Mouse (Mus musculus) kidney, embryonic 15.5 days (tissue): ENCODE measurements around the gene Cd44. TPM values are rescaled to one million over a fixed set of nuclear protein-coding genes. Genes with fewer than 3 reads are reported as not detected.

Experiments
- ATAC-seq: fragments of 200-750 bp; cut with Nextera tagmentation; replicated peaks from 2 replicates; pipeline ENCODE4 v1.8.0; 2017; ENCODE audit warnings: moderate TSS enrichment; ENCODE audit not compliant: low FRiP score
- H3K27ac ChIP-seq: fragments of 300-500 bp; sonication (generic); 2 replicates; pipeline ENCODE4 v1.5.1; 2015; ENCODE audit warnings: mild to moderate bottlenecking, inconsistent platforms
- H3K27me3 ChIP-seq: fragments of 300-500 bp; sonication (generic); 2 replicates; pipeline ENCODE4 v1.6.1; 2015; ENCODE audit warnings: inconsistent platforms
- H3K36me3 ChIP-seq: fragments of 300-500 bp; sonication (generic); 2 replicates; pipeline ENCODE4 v1.6.1; 2015; ENCODE audit warnings: inconsistent platforms
- H3K4me1 ChIP-seq: fragments of 300-500 bp; sonication (generic); 2 replicates; pipeline ENCODE4 v1.6.1; 2015; ENCODE audit warnings: inconsistent platforms
- H3K4me2 ChIP-seq: fragments of 300-500 bp; sonication (generic); 2 replicates; pipeline ENCODE4 v1.6.1; 2015; ENCODE audit warnings: moderate library complexity, mild to moderate bottlenecking, inconsistent platforms
- H3K4me3 ChIP-seq: fragments of 300-500 bp; sonication (generic); replicated peaks from 2 replicates; pipeline ENCODE4 v1.5.1; 2015; ENCODE audit warnings: mild to moderate bottlenecking, inconsistent platforms
- H3K9ac ChIP-seq: fragments of 300-500 bp; sonication (generic); 2 replicates; pipeline ENCODE4 v1.6.1; 2015; ENCODE audit warnings: mild to moderate bottlenecking, inconsistent platforms
- H3K9me3 ChIP-seq: fragments of 300-500 bp; sonication (generic); replicated peaks from 2 replicates; pipeline ENCODE4 v1.6.1; 2016; ENCODE audit warnings: inconsistent platforms
- WGBS: fragments of 180-500 bp; shearing (Covaris S2); methylation state at CpG from one replicate; pipeline ENCODE4 v1.1.7; 2015; ENCODE audit warnings: mixed read lengths; 5-methylcytosine and 5-hydroxymethylcytosine counted together
- polyA plus RNA-seq: library from polyadenylated mRNA; unstranded; fragments of >200 nt; fragmentation: Nextera tagmentation; extraction: Ambion mirVana; gene quantifications from 2 replicates; pipeline ENCODE4 v1.2.1, GENCODE M21; 2015

The Cd44 gene
- polyA plus RNA-seq, 1 experiment from 2014 or later, result 5.5 TPM

- no peaks in the 10 kb centered on the region for H3K9me3 ChIP-seq
- H3K9ac ChIP-seq, result no peak overlapping the region
- ATAC-seq, result no peak
Measured at GRCm38 (mm10) chr2:102831547-102831946, 69.9 kb downstream of the Cd44 start.

GRCm38 (mm10) chr2:102829201-102829600, 72.3 kb downstream of the Cd44 start:
- H3K4me3 ChIP-seq, result no peak overlapping the region
- no peaks in the 10 kb centered on the region for H3K36me3 ChIP-seq
- no peak overlapping the region for H3K27ac ChIP-seq
- no peak overlapping the region for H3K9ac ChIP-seq
- WGBS, result 95% methylated on average over 3 of the region's 3 CpGs
- H3K4me1 ChIP-seq, result no peaks in the 10 kb centered on the region
- H3K9me3 ChIP-seq, result no peaks in the 10 kb centered on the region
- H3K4me2 ChIP-seq, result no peak overlapping the region
- no peaks in the 10 kb centered on the region for H3K27me3 ChIP-seq
- peak; percentile 66; the same call in 1 of the 2 replicates for ATAC-seq

More at GRCm38 (mm10) chr2:102831547-102831946, 69.9 kb downstream of the Cd44 start:
- Histone ChIP-seq H3K36me3 (no peaks in the 10 kb centered on the region), H3K4me2 (no peak overlapping the region), H3K27me3 (no peaks in the 10 kb centered on the region), H3K4me3 (no peak overlapping the region), H3K4me1 (no peaks in the 10 kb centered on the region), H3K27ac (no peak overlapping the region)

- no peak overlapping the region for H3K27ac ChIP-seq
- no peaks in the 10 kb centered on the region for H3K36me3 ChIP-seq
- H3K27me3 ChIP-seq, result no peaks in the 10 kb centered on the region
- no peak for ATAC-seq
- 62% methylated on average over 7 of the region's 7 CpGs for WGBS
- H3K4me1 ChIP-seq, result no peaks in the 10 kb centered on the region
- no peak overlapping the region for H3K4me3 ChIP-seq
- no peak overlapping the region for H3K4me2 ChIP-seq
- H3K9me3 ChIP-seq, result no peaks in the 10 kb centered on the region
- H3K9ac ChIP-seq, result no peak overlapping the region
Measured at GRCm38 (mm10) chr2:102828381-102828780, 73.1 kb downstream of the Cd44 start.

GRCm38 (mm10) chr2:102827841-102828240, 73.6 kb downstream of the Cd44 start:
- no peak overlapping the region for H3K4me2 ChIP-seq

GRCm38 (mm10) chr2:102825961-102826633, 75.4 kb downstream of the Cd44 start:
- H3K27ac ChIP-seq, result no peak overlapping the region
- H3K4me2 ChIP-seq, result no peak overlapping the region
- H3K36me3 ChIP-seq, result no peaks in the 10 kb centered on the region
- H3K4me3 ChIP-seq, result no peak overlapping the region
- no peaks in the 10 kb centered on the region for H3K27me3 ChIP-seq
- no peaks in the 10 kb centered on the region for H3K4me1 ChIP-seq
- no peak overlapping the region for H3K9ac ChIP-seq
- WGBS, result 91% methylated on average over 9 of the region's 9 CpGs
- ATAC-seq, result no peak
- no peaks in the 10 kb centered on the region for H3K9me3 ChIP-seq

More at GRCm38 (mm10) chr2:102827841-102828240, 73.6 kb downstream of the Cd44 start:
- 57% methylated on average over 1 of the region's 1 CpGs for WGBS
- ATAC-seq, result no peak
- Histone ChIP-seq H3K36me3 (no peaks in the 10 kb centered on the region), H3K9ac (no peak overlapping the region), H3K4me1 (no peaks in the 10 kb centered on the region), H3K9me3 (no peaks in the 10 kb centered on the region), H3K4me3 (no peak overlapping the region), H3K27ac (no peak overlapping the region), H3K27me3 (no peaks in the 10 kb centered on the region)

GRCm38 (mm10) chr2:102822036-102822435, 79.4 kb downstream of the Cd44 start:
- Histone ChIP-seq H3K4me1 (peaks cover 5% of the 10 kb centered on the region; the same call in 1 of the 2 replicates), H3K27me3 (no peaks in the 10 kb centered on the region), H3K9ac (no peak overlapping the region), H3K36me3 (no peaks in the 10 kb centered on the region), H3K4me2 (no peak overlapping the region), H3K4me3 (no peak overlapping the region), H3K27ac (no peak overlapping the region), H3K9me3 (no peaks in the 10 kb centered on the region)
- 94% methylated on average over 6 of the region's 6 CpGs for WGBS
- no peak for ATAC-seq

GRCm38 (mm10) chr2:102820790-102821189, 80.7 kb downstream of the Cd44 start:
- ATAC-seq, result no peak
- H3K27me3 ChIP-seq, result no peaks in the 10 kb centered on the region
- H3K4me2 ChIP-seq, result no peak overlapping the region
- H3K9ac ChIP-seq, result no peak overlapping the region
- 72% methylated on average over 8 of the region's 8 CpGs for WGBS
- no peak overlapping the region for H3K27ac ChIP-seq
- no peaks in the 10 kb centered on the region for H3K36me3 ChIP-seq
- H3K4me3 ChIP-seq, result no peak overlapping the region
- H3K9me3 ChIP-seq, result no peaks in the 10 kb centered on the region
- H3K4me1 ChIP-seq, result peaks cover 5% of the 10 kb centered on the region; the same call in 1 of the 2 replicates

GRCm38 (mm10) chr2:102820225-102820711, 81.2 kb downstream of the Cd44 start:
- Histone ChIP-seq H3K4me3 (no peak overlapping the region), H3K36me3 (no peaks in the 10 kb centered on the region), H3K27me3 (no peaks in the 10 kb centered on the region), H3K9ac (no peak overlapping the region), H3K9me3 (no peaks in the 10 kb centered on the region), H3K4me2 (no peak overlapping the region), H3K4me1 (peaks cover 8% of the 10 kb centered on the region), H3K27ac (no peak overlapping the region)
- peak; percentile 50; the same call in 1 of the 2 replicates for ATAC-seq
- WGBS, result 45% methylated on average over 5 of the region's 5 CpGs

- Histone ChIP-seq H3K36me3 (no peaks in the 10 kb centered on the region), H3K4me2 (0 out of 2 replicates have a peak overlapping the region, but pooled peaks have one; percentile 1), H3K9me3 (no peaks in the 10 kb centered on the region), H3K4me3 (no peak overlapping the region), H3K4me1 (peaks cover 11% of the 10 kb centered on the region), H3K9ac (no peak overlapping the region), H3K27ac (peak overlapping the region; percentile 68; the same call in 1 of the 2 replicates), H3K27me3 (no peaks in the 10 kb centered on the region)
- peak; percentile 94 for ATAC-seq
- WGBS, result 13% methylated on average over 6 of the region's 6 CpGs
Measured at GRCm38 (mm10) chr2:102815289-102815809, 86.1 kb downstream of the Cd44 start.

GRCm38 (mm10) chr2:102812756-102813155, 88.7 kb downstream of the Cd44 start:
- ATAC-seq, result no peak

GRCm38 (mm10) chr2:102809436-102809835, 92.0 kb downstream of the Cd44 start:
- WGBS, result 85% methylated on average over 1 of the region's 1 CpGs
- no peak for ATAC-seq
- no peak overlapping the region for H3K27ac ChIP-seq

More at GRCm38 (mm10) chr2:102812756-102813155, 88.7 kb downstream of the Cd44 start:
- Histone ChIP-seq H3K4me2 (no peak overlapping the region), H3K4me3 (no peak overlapping the region), H3K9ac (no peak overlapping the region), H3K36me3 (no peaks in the 10 kb centered on the region), H3K27ac (no peak overlapping the region), H3K4me1 (peaks cover 7% of the 10 kb centered on the region; the same call in 1 of the 2 replicates), H3K9me3 (no peaks in the 10 kb centered on the region), H3K27me3 (no peaks in the 10 kb centered on the region)
- WGBS, result 65% methylated on average over 4 of the region's 4 CpGs

GRCm38 (mm10) chr2:102807633-102808032, 93.8 kb downstream of the Cd44 start:
- Histone ChIP-seq H3K27me3 (no peaks in the 10 kb centered on the region), H3K9me3 (no peaks in the 10 kb centered on the region), H3K4me2 (no peak overlapping the region), H3K36me3 (no peaks in the 10 kb centered on the region), H3K4me3 (no peak overlapping the region), H3K4me1 (no peaks in the 10 kb centered on the region), H3K27ac (no peak overlapping the region), H3K9ac (no peak overlapping the region)
- 46% methylated on average over 3 of the region's 3 CpGs for WGBS
- no peak for ATAC-seq

More at GRCm38 (mm10) chr2:102809436-102809835, 92.0 kb downstream of the Cd44 start:
- no peak overlapping the region for H3K9ac ChIP-seq
- H3K36me3 ChIP-seq, result no peaks in the 10 kb centered on the region
- H3K4me2 ChIP-seq, result no peak overlapping the region
- no peaks in the 10 kb centered on the region for H3K9me3 ChIP-seq
- H3K4me3 ChIP-seq, result no peak overlapping the region
- no peaks in the 10 kb centered on the region for H3K27me3 ChIP-seq
- no peaks in the 10 kb centered on the region for H3K4me1 ChIP-seq
